Mouse (Mus musculus): ENCODE measurements around the gene Ace3.

DNA sequence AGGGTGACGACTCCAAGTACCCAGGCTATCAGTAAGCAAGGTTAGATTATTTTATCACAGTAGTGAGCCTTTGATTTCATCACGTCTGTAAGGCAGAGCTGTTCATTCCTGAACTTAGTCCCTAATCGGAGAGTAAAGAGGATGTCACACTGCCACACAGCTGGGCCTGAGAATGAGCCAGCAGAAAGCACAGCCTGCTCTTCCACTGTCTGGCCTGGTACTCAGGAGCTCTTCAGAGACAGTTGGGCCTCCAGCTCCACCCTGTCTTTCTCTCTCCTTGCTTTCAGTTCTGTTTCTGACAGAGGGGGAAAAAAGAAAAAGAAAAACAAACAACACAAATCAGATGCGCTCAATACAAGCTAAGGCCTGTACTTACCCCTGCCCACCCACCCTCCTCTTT is 28.2 kb upstream of the Ace3 start:
- TF ChIP-seq POLR2A (IDR thresholded peaks at IDR 0.05; ENCODE audit: extremely low read depth, insufficient read depth, low read length), result no peak
- TF ChIP-seq CTCF (IDR thresholded peaks at IDR 0.05; ENCODE audit: low read depth, low read length), result no peak

Measured in liver, adult 2 months (tissue).